Mouse (Mus musculus): Measurements from ENCODE around the gene Suclg2. TPM values are rescaled to one million over a fixed set of nuclear protein-coding genes. Genes with fewer than 3 reads are reported as not detected.

Gene Suclg2
- polyA plus RNA-seq, 1 experiment from 2014 or later, result 77.3 TPM

- Histone ChIP-seq H3K4me1 (replicated peaks; ENCODE audit: control insufficient read depth, insufficient read depth, low read length) (0 out of 2 replicates have a peak, but pooled peaks cover 6% of the 10 kb centered on the region), H3K4me2 (replicated peaks; ENCODE audit: low read depth) (no peak overlapping the region), H3K9ac (ENCODE audit: low read depth, low read length) (no peak overlapping the region), H3K4me3 (ENCODE audit: low read depth, low read length) (no peak overlapping the region), H3K27me3 (replicated peaks; ENCODE audit: control insufficient read depth, insufficient read depth, low read length) (no peaks in the 10 kb centered on the region), H3K27ac (ENCODE audit: low read depth, low read length) (no peak overlapping the region), H3K9me3 (ENCODE audit: control insufficient read depth) (no peaks in the 10 kb centered on the region), H3K36me3 (ENCODE audit: control insufficient read depth, insufficient read depth) (no peaks in the 10 kb centered on the region)
- no peak for ATAC-seq
- no peak for TF ChIP-seq CTCF (IDR thresholded peaks at IDR 0.05; ENCODE audit: low read depth)
- WGBS, result 47% methylated on average over 4 of the region's 4 CpGs
These were observed 33.4 kb downstream of the Suclg2 start for GRCm38 (mm10) chr6:95685242-95685641.

GRCm38 (mm10) chr6:95679718-95680117, 38.9 kb downstream of the Suclg2 start:
- Histone ChIP-seq H3K4me1 (replicated peaks; ENCODE audit: control insufficient read depth, insufficient read depth, low read length) (0 out of 2 replicates have a peak, but pooled peaks cover 6% of the 10 kb centered on the region), H3K9me3 (ENCODE audit: control insufficient read depth) (no peaks in the 10 kb centered on the region), H3K27ac (ENCODE audit: low read depth, low read length) (no peak overlapping the region), H3K27me3 (replicated peaks; ENCODE audit: control insufficient read depth, insufficient read depth, low read length) (no peaks in the 10 kb centered on the region), H3K4me3 (ENCODE audit: low read depth, low read length) (no peak overlapping the region), H3K9ac (ENCODE audit: low read depth, low read length) (no peak overlapping the region), H3K4me2 (replicated peaks; ENCODE audit: low read depth) (no peak overlapping the region), H3K36me3 (ENCODE audit: control insufficient read depth, insufficient read depth) (no peaks in the 10 kb centered on the region)
- 60% methylated on average over 3 of the region's 3 CpGs for WGBS
- no peak for ATAC-seq
- TF ChIP-seq CTCF (IDR thresholded peaks at IDR 0.05; ENCODE audit: low read depth), result no peak

- H3K36me3 ChIP-seq (ENCODE audit: control insufficient read depth, insufficient read depth), result no peaks in the 10 kb centered on the region
- no peak for ATAC-seq
- no peak for TF ChIP-seq CTCF (IDR thresholded peaks at IDR 0.05; ENCODE audit: low read depth)
- H3K27me3 ChIP-seq (replicated peaks; ENCODE audit: control insufficient read depth, insufficient read depth, low read length), result no peaks in the 10 kb centered on the region
- no peaks in the 10 kb centered on the region for H3K9me3 ChIP-seq (ENCODE audit: control insufficient read depth)
- H3K27ac ChIP-seq (ENCODE audit: low read depth, low read length), result no peak overlapping the region
- H3K4me3 ChIP-seq (ENCODE audit: low read depth, low read length), result no peak overlapping the region
- H3K4me1 ChIP-seq (replicated peaks; ENCODE audit: control insufficient read depth, insufficient read depth, low read length), result 0 out of 2 replicates have a peak, but pooled peaks cover 6% of the 10 kb centered on the region
- H3K9ac ChIP-seq (ENCODE audit: low read depth, low read length), result no peak overlapping the region
- H3K4me2 ChIP-seq (replicated peaks; ENCODE audit: low read depth), result no peak overlapping the region
- WGBS, result 50% methylated on average over 3 of the region's 3 CpGs
These were observed 39.3 kb downstream of the Suclg2 start for GRCm38 (mm10) chr6:95679261-95679660.

GRCm38 (mm10) chr6:95676951-95677350, 41.6 kb downstream of the Suclg2 start:
- TF ChIP-seq CTCF (IDR thresholded peaks at IDR 0.05; ENCODE audit: low read depth), result no peak
- Histone ChIP-seq H3K9me3 (ENCODE audit: control insufficient read depth) (no peaks in the 10 kb centered on the region), H3K9ac (ENCODE audit: low read depth, low read length) (no peak overlapping the region), H3K27ac (ENCODE audit: low read depth, low read length) (no peak overlapping the region), H3K4me2 (replicated peaks; ENCODE audit: low read depth) (no peak overlapping the region), H3K27me3 (replicated peaks; ENCODE audit: control insufficient read depth, insufficient read depth, low read length) (no peaks in the 10 kb centered on the region), H3K4me1 (replicated peaks; ENCODE audit: control insufficient read depth, insufficient read depth, low read length) (no peaks in the 10 kb centered on the region), H3K36me3 (ENCODE audit: control insufficient read depth, insufficient read depth) (no peaks in the 10 kb centered on the region; the same call in 1 of the 2 replicates), H3K4me3 (ENCODE audit: low read depth, low read length) (no peak overlapping the region)
- WGBS, result 90% methylated on average over 2 of the region's 2 CpGs
- ATAC-seq, result no peak

GRCm38 (mm10) chr6:95676439-95676838, 42.2 kb downstream of the Suclg2 start:
- WGBS, result 75% methylated on average over 4 of the region's 4 CpGs
- no peak for ATAC-seq
- no peak overlapping the region for H3K27ac ChIP-seq (ENCODE audit: low read depth, low read length)
- H3K9ac ChIP-seq (ENCODE audit: low read depth, low read length), result no peak overlapping the region
- H3K9me3 ChIP-seq (ENCODE audit: control insufficient read depth), result 0 out of 2 replicates have a peak, but pooled peaks cover under 1% of the 10 kb centered on the region
- no peaks in the 10 kb centered on the region for H3K4me1 ChIP-seq (replicated peaks; ENCODE audit: control insufficient read depth, insufficient read depth, low read length)
- no peak for TF ChIP-seq CTCF (IDR thresholded peaks at IDR 0.05; ENCODE audit: low read depth)
- H3K4me3 ChIP-seq (ENCODE audit: low read depth, low read length), result no peak overlapping the region
- H3K27me3 ChIP-seq (replicated peaks; ENCODE audit: control insufficient read depth, insufficient read depth, low read length), result no peaks in the 10 kb centered on the region
- H3K36me3 ChIP-seq (ENCODE audit: control insufficient read depth, insufficient read depth), result peaks cover 4% of the 10 kb centered on the region
- no peak overlapping the region for H3K4me2 ChIP-seq (replicated peaks; ENCODE audit: low read depth)

- Histone ChIP-seq H3K4me3 (ENCODE audit: low read depth, low read length) (no peak overlapping the region), H3K9me3 (ENCODE audit: control insufficient read depth) (0 out of 2 replicates have a peak, but pooled peaks cover 2% of the 10 kb centered on the region), H3K27ac (ENCODE audit: low read depth, low read length) (no peak overlapping the region), H3K9ac (ENCODE audit: low read depth, low read length) (no peak overlapping the region), H3K36me3 (ENCODE audit: control insufficient read depth, insufficient read depth) (peaks cover 4% of the 10 kb centered on the region), H3K4me1 (replicated peaks; ENCODE audit: control insufficient read depth, insufficient read depth, low read length) (no peaks in the 10 kb centered on the region), H3K4me2 (replicated peaks; ENCODE audit: low read depth) (no peak overlapping the region), H3K27me3 (replicated peaks; ENCODE audit: control insufficient read depth, insufficient read depth, low read length) (no peaks in the 10 kb centered on the region)
- no peak for ATAC-seq
- no peak for TF ChIP-seq CTCF (IDR thresholded peaks at IDR 0.05; ENCODE audit: low read depth)
- WGBS, result 45% methylated on average over 6 of the region's 6 CpGs
These were observed 43.4 kb downstream of the Suclg2 start for GRCm38 (mm10) chr6:95675059-95675705.
